Mouse (Mus musculus) forebrain, embryonic 14.5 days (tissue): ENCODE measurements around the gene Olfr1040. TPM values are rescaled to one million over a fixed set of nuclear protein-coding genes. Genes with fewer than 3 reads are reported as not detected.
"Not testable (repeated sequence)": the region's sequence is repeated elsewhere in the genome, so short reads cannot be mapped to it uniquely, and the experiment has no call there.

Source experiments
- ATAC-seq: fragments of 200-750 bp; cut with Nextera tagmentation; 2 replicates; pipeline ENCODE4 v1.8.0; 2017; ENCODE audit warnings: mild to moderate bottlenecking, moderate library complexity
- DNase-seq: peaks from one replicate; pipeline ENCODE4 v3.0.0-alpha.2; 2015; ENCODE audit warnings: low spot score
- H3K27ac ChIP-seq: fragments of 300-500 bp; sonication (generic); 2 replicates; pipeline ENCODE4 v1.5.1; 2014; ENCODE audit warnings: low read depth, mild to moderate bottlenecking, control low read depth, low read length, moderate library complexity
- H3K27me3 ChIP-seq: fragments of 300-500 bp; sonication (generic); replicated peaks from 2 replicates; pipeline ENCODE4 v1.6.1; 2014; ENCODE audit warnings: low read length, control low read depth, mixed read lengths; ENCODE audit not compliant: control insufficient read depth, insufficient read depth
- H3K36me3 ChIP-seq: fragments of 300-500 bp; sonication (generic); 2 replicates; pipeline ENCODE4 v1.6.1; 2014; ENCODE audit warnings: low read length, control low read depth; ENCODE audit not compliant: control insufficient read depth, insufficient read depth
- H3K4me1 ChIP-seq: fragments of 300-500 bp; sonication (generic); 2 replicates; pipeline ENCODE4 v1.6.1; 2014; ENCODE audit warnings: antibody characterized with exemption, low read length, control low read depth; ENCODE audit not compliant: control insufficient read depth, insufficient read depth
- H3K4me2 ChIP-seq: fragments of 300-500 bp; sonication (generic); 2 replicates; pipeline ENCODE4 v1.6.1; 2014; ENCODE audit warnings: mild to moderate bottlenecking, control low read depth, low read length
- H3K4me3 ChIP-seq: fragments of 300-500 bp; sonication (generic); 2 replicates; pipeline ENCODE4 v1.5.1; 2014; ENCODE audit warnings: low read depth, low read length, control low read depth
- H3K9ac ChIP-seq: fragments of 300-500 bp; sonication (generic); 2 replicates; pipeline ENCODE4 v1.6.1; 2014; ENCODE audit warnings: mild to moderate bottlenecking, low read length, control low read depth, moderate library complexity
- H3K9me3 ChIP-seq: fragments of 300-500 bp; sonication (generic); replicated peaks from 2 replicates; pipeline ENCODE4 v1.6.1; 2016; ENCODE audit warnings: low read length, control low read depth, mixed read lengths; ENCODE audit not compliant: control insufficient read depth
- WGBS: fragments of 180-500 bp; shearing (Covaris S2); extraction: QIAGEN DNeasy Blood & Tissue Kit; methylation state at CpG from one replicate; pipeline ENCODE4 v1.1.7; 2014; 5-methylcytosine and 5-hydroxymethylcytosine counted together
- polyA plus RNA-seq: library from polyadenylated mRNA; unstranded; fragments of >200 nt; fragmentation: Nextera tagmentation; extraction: Ambion mirVana; gene quantifications from 2 replicates; pipeline ENCODE4 v1.2.1, GENCODE M21; 2014

Olfr1040 gene
- polyA plus RNA-seq, result not detected in 2 replicates

GRCm38 (mm10) chr2:86146632-86147031 is at the start of gene Olfr1040:
Olfr1040 (minus strand) TSS chr2:86146732.
- Histone ChIP-seq H3K4me3 (no peak within 1 kb of the TSS), H3K36me3 (no peaks in the 10 kb centered on the region), H3K4me1 (no peaks in the 10 kb centered on the region), H3K4me2 (no peak within 1 kb of the TSS), H3K27ac (no peak within 1 kb of the TSS), H3K9ac (no peak within 1 kb of the TSS), H3K9me3 (no peaks in the 10 kb centered on the region), H3K27me3 (no peaks in the 10 kb centered on the region)
- no peak for ATAC-seq
- WGBS, result 90% methylated on average over 1 of the region's 1 CpGs
- no peak for DNase-seq

- Histone ChIP-seq H3K27me3 (no peaks in the 10 kb centered on the region), H3K4me1 (no peaks in the 10 kb centered on the region), H3K9me3 (no peaks in the 10 kb centered on the region), H3K36me3 (no peaks in the 10 kb centered on the region), H3K9ac (no peak overlapping the region), H3K4me2 (no peak overlapping the region), H3K4me3 (no peak overlapping the region), H3K27ac (no peak overlapping the region)
- DNase-seq (no peak), ATAC-seq (no peak)
- WGBS, result 63% methylated on average over 1 of the region's 1 CpGs
Observed at GRCm38 (mm10) chr2:86195863-86196262, 49.3 kb upstream of the Olfr1040 start.

- H3K27ac ChIP-seq, result no peak within 1 kb of the TSS
Observed at GRCm38 (mm10) chr2:86185583-86185982, 39.1 kb upstream of the Olfr1040 start, which contains the start of gene Olfr52. Olfr52 (minus strand) TSS chr2:86185683.

GRCm38 (mm10) chr2:86179950-86180349 is 33.4 kb upstream of the Olfr1040 start:
- Histone ChIP-seq H3K27ac (no peak overlapping the region), H3K27me3 (no peaks in the 10 kb centered on the region), H3K9me3 (no peaks in the 10 kb centered on the region), H3K4me2 (no peak overlapping the region), H3K4me1 (no peaks in the 10 kb centered on the region), H3K4me3 (no peak overlapping the region), H3K9ac (no peak overlapping the region), H3K36me3 (no peaks in the 10 kb centered on the region)
- DNase-seq (no peak), ATAC-seq (no peak)
- WGBS, result 73% methylated on average over 3 of the region's 3 CpGs

More at GRCm38 (mm10) chr2:86185583-86185982, 39.1 kb upstream of the Olfr1040 start, which contains the start of gene Olfr52:
- no peaks in the 10 kb centered on the region for H3K36me3 ChIP-seq
- DNase-seq (no peak), ATAC-seq (no peak)
- H3K4me2 ChIP-seq, result no peak within 1 kb of the TSS
- H3K27me3 ChIP-seq, result no peaks in the 10 kb centered on the region
- no peak within 1 kb of the TSS for H3K9ac ChIP-seq
- H3K9me3 ChIP-seq, result no peaks in the 10 kb centered on the region
- H3K4me1 ChIP-seq, result no peaks in the 10 kb centered on the region
- H3K4me3 ChIP-seq, result no peak within 1 kb of the TSS

- Histone ChIP-seq H3K27ac (no peak within 1 kb of the TSS), H3K4me3 (no peak within 1 kb of the TSS), H3K9ac (no peak within 1 kb of the TSS), H3K4me2 (no peak within 1 kb of the TSS), H3K27me3 (no peaks in the 10 kb centered on the region), H3K4me1 (no peaks in the 10 kb centered on the region), H3K9me3 (no peaks in the 10 kb centered on the region), H3K36me3 (no peaks in the 10 kb centered on the region)
- no peak for ATAC-seq
- no peak for DNase-seq
Observed at GRCm38 (mm10) chr2:86177720-86178119, 31.2 kb upstream of the Olfr1040 start, which contains the start of gene Olfr1044. Olfr1044 (minus strand) TSS chr2:86177820.

- H3K27me3 ChIP-seq, ATAC-seq, H3K9me3 ChIP-seq, DNase-seq, H3K4me2 ChIP-seq, H3K9ac ChIP-seq, H3K4me3 ChIP-seq, H3K27ac ChIP-seq, H3K36me3 ChIP-seq, H3K4me1 ChIP-seq: not testable (repeated sequence)
- WGBS, result 90% methylated on average over 7 of the region's 7 CpGs
Observed at GRCm38 (mm10) chr2:86175422-86175821, 28.9 kb upstream of the Olfr1040 start.

GRCm38 (mm10) chr2:86167422-86167821 is 20.9 kb upstream of the Olfr1040 start, which contains the start of gene Olfr1043:
Olfr1043 (minus strand) TSS chr2:86167522.
- H3K9me3 ChIP-seq, result no peaks in the 10 kb centered on the region
- 91% methylated on average over 2 of the region's 2 CpGs for WGBS
- H3K27ac ChIP-seq, result no peak within 1 kb of the TSS
- no peak for DNase-seq
- ATAC-seq, result no peak
- H3K4me3 ChIP-seq, result no peak within 1 kb of the TSS
- H3K9ac ChIP-seq, result no peak within 1 kb of the TSS
- no peaks in the 10 kb centered on the region for H3K36me3 ChIP-seq
- no peak within 1 kb of the TSS for H3K4me2 ChIP-seq
- no peaks in the 10 kb centered on the region for H3K27me3 ChIP-seq
- no peaks in the 10 kb centered on the region for H3K4me1 ChIP-seq

- H3K36me3 ChIP-seq, result no peaks in the 10 kb centered on the region
- no peak within 1 kb of the TSS for H3K4me2 ChIP-seq
- no peaks in the 10 kb centered on the region for H3K27me3 ChIP-seq
- no peak within 1 kb of the TSS for H3K27ac ChIP-seq
- no peaks in the 10 kb centered on the region for H3K4me1 ChIP-seq
- H3K9me3 ChIP-seq, result no peaks in the 10 kb centered on the region
- no peak for ATAC-seq
- DNase-seq, result no peak
- H3K9ac ChIP-seq, result no peak within 1 kb of the TSS
- no peak within 1 kb of the TSS for H3K4me3 ChIP-seq
- 87% methylated on average over 2 of the region's 2 CpGs for WGBS
Observed at GRCm38 (mm10) chr2:86161738-86162137, 15.2 kb upstream of the Olfr1040 start, which contains the start of gene Olfr1042. Olfr1042 (minus strand) TSS chr2:86161838.

GRCm38 (mm10) chr2:86135828-86136227 is 10.7 kb downstream of the Olfr1040 start, which contains the start of gene Olfr1039:
Olfr1039 (minus strand) TSS chr2:86135928.
- H3K36me3 ChIP-seq, result no peaks in the 10 kb centered on the region
- ATAC-seq (no peak), DNase-seq (no peak)
- H3K27me3 ChIP-seq, result no peaks in the 10 kb centered on the region
- no peaks in the 10 kb centered on the region for H3K4me1 ChIP-seq
- no peak within 1 kb of the TSS for H3K4me3 ChIP-seq
- H3K27ac ChIP-seq, result no peak within 1 kb of the TSS
- no peak within 1 kb of the TSS for H3K4me2 ChIP-seq
- H3K9ac ChIP-seq, result no peak within 1 kb of the TSS
- 93% methylated on average over 1 of the region's 1 CpGs for WGBS
- no peaks in the 10 kb centered on the region for H3K9me3 ChIP-seq
